Mouse (Mus musculus) brain, embryonic 14.5 days (tissue): ENCODE measurements around the gene Trp73. TPM values are rescaled to one million over a fixed set of nuclear protein-coding genes. Genes with fewer than 3 reads are reported as not detected.

Source experiments
- DNase-seq: peaks from one replicate; pipeline ENCODE4 v3.0.0-alpha.2; 2011; ENCODE audit warnings: low read depth
- CTCF ChIP-seq: fragments of 200-500 bp; IDR thresholded peaks from 2 replicates; pipeline ENCODE4 v1.5.1; 2012; ENCODE audit warnings: inconsistent platforms, mild to moderate bottlenecking, moderate library complexity, borderline replicate concordance; ENCODE audit not compliant: insufficient read depth, insufficient read length; ENCODE audit errors: extremely low read depth
- POLR2A ChIP-seq: fragments of 200-500 bp; IDR thresholded peaks from 2 replicates; pipeline ENCODE4 v1.6.1; 2012; ENCODE audit warnings: mild to moderate bottlenecking, inconsistent platforms, borderline replicate concordance; ENCODE audit not compliant: poor library complexity, insufficient read depth, insufficient read length, severe bottlenecking; ENCODE audit errors: extremely low read depth
- polyA plus RNA-seq: library from polyadenylated mRNA; depleted of rRNA; stranded (reverse); fragments of >200 nt; gene quantifications from 2 replicates; pipeline ENCODE4 v1.2.3, GENCODE M21; 2012

Trp73 gene
- polyA plus RNA-seq, 1 experiment = 3.0 TPM

DNA sequence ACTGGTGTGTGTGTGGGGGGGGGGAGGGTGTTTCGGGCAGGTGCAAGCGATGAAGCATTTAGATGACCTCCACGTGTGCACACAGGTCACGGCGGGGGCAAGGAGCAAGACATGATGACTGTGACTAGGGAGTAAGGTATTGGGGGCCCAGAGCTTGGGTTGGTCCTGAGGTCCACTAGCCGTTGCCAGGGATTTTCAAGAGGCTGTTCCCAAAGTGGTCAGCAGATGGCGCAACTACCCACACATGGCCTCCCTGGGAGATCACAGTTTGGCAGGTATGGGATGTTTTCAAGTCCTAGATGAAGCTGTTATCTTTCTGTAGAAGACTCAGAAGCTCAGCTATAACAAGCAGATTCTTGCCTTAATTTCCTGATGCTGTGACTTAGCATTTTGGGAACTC, 23.3 kb upstream of the Trp73 start:
- TF ChIP-seq POLR2A (no peak), CTCF (peak; percentile 94)
- DNase-seq = peak; percentile 83

DNA sequence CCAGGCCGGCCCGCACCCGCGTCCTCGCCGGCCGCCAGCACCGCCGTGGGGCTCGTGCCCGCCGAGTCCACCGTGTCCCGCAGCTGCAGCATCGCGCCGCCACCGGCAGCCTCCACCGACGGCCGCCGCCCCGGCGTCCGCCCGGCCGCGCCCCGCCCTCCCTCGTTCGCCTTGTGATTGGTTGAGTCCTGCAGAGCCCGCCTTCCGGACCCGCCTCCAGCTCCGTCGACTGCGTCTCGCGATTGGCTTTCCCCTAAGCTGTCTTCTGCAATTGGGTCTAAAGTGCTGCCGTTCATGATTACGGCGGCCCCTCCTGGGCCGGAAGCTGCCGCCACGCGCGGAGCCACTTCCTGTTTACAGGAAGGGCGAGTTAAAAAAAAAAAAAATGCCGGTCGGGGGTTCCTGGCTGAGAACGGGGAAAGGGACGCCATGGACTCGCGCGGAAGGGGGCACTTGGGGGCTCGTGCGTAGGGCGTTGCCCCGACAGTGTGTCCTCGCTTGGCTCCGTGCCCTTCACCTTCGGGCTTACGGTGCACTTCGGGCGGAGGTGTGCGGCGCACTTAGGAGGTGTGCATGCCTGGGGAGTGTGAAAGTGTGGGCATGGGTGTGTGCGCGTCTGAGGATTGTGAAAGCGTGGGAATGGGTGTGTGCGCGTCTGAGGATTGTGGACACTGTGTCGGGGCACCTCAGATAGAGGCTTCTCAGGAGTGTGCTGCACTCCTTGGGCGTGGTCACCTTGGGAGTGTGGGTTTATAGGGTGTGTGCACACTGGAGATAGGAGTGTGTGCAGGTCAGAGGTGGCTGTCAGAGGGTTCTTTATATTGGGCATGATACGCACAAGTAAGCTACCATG, 20.8 kb upstream of the Trp73 start, which contains the start of gene Tprgl:
Tprgl (minus strand) TSS at position 129 of the 853 bp plus-strand sequence.
- TF ChIP-seq POLR2A = peak; percentile 97
- TF ChIP-seq CTCF = no peak
- DNase-seq = peak; percentile 99

DNA sequence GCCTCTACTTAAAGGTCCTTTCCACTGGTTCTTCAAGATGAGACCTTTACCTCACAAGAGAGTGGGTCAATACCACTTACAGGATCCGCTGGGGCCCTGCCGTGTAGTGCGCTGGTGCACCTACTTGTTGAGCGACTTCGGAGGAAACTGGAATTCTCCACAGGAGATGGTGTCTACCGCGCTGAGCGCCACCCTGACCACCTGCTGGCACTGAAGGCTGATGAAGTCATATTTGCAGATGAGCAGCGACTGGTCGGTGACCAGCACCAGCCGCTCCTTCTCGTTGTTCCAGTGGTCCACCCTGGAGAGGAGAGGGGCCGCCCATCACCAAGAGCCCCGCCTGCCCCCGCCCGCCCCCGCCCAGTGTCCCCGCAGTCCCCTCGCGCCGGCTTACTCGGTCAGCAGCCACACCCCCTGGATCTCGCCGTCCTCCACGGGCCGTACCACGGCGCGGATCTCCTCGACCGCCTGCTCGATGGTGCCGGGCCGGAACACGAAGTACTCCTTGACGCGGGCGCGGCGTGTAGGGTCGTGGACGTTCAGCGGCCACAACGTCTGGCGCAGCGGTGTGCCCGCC, 20.0 kb upstream of the Trp73 start:
- DNase-seq = peak; percentile 25
- TF ChIP-seq CTCF (no peak), POLR2A (no peak)

DNA sequence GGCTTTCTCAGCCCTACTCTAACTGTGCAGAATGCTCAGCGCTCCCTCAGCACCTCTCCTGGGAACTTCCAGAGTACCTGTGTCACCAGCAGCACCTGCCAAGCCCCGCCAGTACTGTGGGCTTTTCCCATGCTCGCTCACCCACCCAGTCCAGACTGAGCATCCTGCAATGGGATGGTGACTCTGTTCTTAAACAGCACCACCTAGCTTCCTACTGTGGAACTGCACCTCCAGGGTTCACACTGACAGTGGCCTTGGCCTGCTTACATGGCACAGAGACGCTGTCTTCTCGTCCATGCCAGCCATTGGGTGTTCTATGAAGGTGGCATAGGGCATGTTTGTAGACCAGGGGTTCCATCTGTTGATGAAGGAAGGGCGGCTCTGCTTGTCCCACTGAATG, 19.0 kb upstream of the Trp73 start:
- TF ChIP-seq CTCF (peak; percentile 95), POLR2A (no peak)
- DNase-seq = peak; percentile 79

DNA sequence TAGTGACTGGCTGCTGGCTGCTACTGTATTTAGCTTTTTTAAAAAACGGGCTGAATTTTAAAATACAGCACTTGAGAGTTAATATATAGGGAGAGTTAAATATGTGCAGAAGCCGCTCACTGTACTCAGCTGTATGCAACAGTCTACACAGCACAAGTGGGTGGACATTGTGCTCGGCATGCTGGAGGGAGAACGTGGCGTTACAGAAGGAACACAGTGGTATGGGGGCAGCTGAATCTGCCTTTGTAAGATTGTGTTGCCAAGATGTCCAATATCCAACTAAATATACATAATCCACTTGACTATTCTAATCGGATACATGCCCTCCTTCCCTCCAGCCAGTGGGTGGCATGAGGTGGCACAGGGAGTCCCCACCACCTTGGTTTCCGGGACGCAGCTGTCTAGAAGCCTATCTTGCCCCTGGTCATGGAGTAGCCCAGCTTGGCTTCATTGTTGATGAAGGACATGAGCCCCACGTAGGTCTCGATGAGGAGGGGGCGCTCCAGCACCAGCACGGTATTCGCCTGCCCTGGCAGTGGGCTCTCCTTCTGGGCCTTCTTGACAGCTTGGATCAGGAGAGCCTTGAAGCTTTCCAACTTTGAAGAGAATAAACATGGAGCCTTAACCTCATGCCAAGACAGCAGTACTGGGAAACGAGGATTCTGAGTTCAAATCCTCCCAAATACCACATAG, 18.1 kb upstream of the Trp73 start:
- no peak for DNase-seq
- TF ChIP-seq CTCF (no peak), POLR2A (no peak)

DNA sequence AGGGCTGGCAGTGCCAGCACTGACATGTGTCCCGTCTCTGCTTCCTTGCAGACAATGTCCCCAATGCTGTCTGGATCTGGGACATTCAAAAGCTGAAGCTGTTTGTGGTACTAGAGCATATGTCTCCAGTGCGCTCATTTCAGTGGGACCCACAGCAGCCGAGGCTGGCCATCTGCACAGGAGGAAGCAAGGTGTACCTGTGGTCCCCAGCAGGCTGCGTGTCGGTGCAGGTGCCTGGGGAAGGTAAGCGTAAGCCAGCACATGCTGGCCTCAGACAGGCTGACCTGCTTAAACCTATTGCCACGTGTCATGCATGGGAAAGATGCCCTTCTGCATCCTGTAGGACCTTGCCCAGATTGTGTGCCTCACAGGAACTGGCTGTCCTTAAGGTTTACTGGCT, 16.0 kb upstream of the Trp73 start:
- TF ChIP-seq CTCF = no peak
- no peak for TF ChIP-seq POLR2A
- DNase-seq = no peak

DNA sequence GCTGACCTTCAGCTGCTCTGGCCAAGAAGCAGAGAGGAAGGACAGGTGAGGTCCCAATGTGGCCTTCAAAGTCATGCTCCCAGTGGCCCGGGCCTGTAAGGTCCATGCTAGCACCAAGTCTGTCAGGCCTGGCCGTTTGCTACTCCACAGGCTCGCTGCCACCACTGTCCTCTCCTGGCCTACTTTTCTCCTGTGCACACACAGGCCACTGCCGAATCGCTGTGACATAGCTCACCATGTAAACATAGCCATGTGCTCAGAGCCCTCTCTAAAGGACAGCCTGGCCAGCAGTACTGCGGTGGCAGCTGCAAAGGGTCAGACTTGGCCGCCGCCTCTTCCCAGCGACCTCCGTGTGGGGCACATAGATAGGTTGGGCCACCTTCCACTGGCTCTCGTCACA, 14.1 kb upstream of the Trp73 start:
- no peak for DNase-seq

DNA sequence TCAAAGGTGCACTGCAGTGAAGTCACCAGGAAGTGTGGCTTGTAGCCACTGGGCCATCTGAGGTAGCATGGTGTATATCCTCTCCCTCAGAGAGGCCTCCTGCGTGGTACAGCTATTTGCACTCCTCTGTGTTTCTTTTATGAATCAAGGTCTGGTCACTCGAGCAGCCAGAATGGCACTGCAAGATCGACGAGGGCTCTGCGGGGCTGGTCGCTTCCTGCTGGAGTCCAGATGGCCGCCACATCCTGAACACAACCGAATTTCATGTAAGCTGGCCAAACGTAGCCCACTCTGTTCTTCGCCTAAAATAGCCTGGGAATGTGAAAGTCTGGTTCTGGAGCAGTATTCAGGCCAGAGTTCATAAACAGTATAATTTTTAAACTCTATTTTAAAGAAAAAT, 6.3 kb upstream of the Trp73 start:
- TF ChIP-seq CTCF (no peak), POLR2A (no peak)
- no peak for DNase-seq

More for the DNA sequence above, 14.1 kb upstream of the Trp73 start:
- TF ChIP-seq CTCF = no peak
- TF ChIP-seq POLR2A = no peak

DNA sequence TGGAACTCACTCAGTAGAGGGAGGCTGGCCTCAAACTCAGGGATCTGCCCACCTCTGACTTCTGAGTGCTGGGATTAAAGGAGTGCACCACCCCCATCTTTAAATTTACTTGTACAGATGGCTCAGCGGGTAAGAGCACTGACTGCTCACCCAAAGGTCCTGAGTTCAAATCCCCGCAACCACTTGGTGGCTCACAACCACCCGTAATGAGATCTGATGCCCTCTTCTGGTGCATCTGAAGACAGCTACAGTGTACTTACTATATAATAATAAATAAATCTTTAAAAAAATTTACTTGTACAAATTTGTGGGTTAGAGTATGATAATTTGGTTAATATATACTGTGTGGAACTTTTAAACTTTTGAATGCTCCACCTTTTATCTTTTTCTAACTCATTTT, 4.7 kb upstream of the Trp73 start:
- DNase-seq = no peak
- no peak for TF ChIP-seq POLR2A
- TF ChIP-seq CTCF = no peak

DNA sequence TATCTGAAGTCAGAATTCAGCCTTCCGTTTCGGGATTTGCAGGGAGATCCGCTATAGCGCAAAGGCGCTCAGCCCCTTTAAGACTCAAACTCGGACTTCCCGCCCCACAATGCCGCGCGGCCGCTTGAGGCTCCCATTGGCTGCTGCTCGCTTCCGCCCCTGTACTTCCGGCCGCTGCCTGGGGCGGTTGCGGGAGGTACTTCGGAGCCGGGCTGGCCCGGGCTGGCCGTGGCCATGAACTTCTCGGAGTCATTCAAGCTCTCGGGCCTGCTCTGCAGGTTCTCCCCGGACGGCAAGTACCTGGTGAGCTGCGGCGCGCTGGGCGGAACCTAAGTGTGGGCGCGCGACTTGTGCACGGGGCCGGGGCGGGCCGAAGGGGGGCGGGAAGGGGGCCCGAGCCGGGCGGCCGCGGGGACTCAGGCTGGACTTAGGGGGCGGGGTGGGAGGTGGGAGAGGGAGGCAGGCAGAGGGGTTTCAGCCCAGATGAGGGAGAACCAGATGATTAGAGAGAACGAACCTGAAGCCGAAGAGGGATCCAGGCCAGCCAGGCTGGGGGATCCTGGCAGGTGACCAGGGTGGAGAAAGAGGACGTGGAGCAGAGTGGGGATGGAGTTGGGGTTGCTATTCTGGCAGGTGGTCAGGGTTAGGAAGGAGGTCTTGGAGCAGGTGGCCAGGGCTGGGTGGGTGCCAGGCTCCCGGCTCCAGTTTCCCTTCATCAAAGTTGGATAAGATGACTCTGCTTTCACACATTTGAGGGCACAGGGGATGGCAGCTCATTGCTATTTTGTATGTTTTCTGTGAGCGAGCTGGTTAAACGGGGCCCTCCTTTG, 2.4 kb upstream of the Trp73 start, which contains the start of gene Wrap73:
Wrap73 (plus strand) TSS at position 162 of the 830 bp plus-strand sequence.
- TF ChIP-seq POLR2A (peak; percentile 72; the same call in 1 of the 2 replicates), CTCF (no peak)

More for the DNA sequence above, 2.4 kb upstream of the Trp73 start, which contains the start of gene Wrap73:
- peak; percentile 98 for DNase-seq
